Mouse (Mus musculus): ENCODE results near the gene Kansl2.
"Not testable (repeated sequence)": the region's sequence is repeated elsewhere in the genome, so short reads cannot be mapped to it uniquely, and the experiment has no call there.

Kansl2 gene

DNA sequence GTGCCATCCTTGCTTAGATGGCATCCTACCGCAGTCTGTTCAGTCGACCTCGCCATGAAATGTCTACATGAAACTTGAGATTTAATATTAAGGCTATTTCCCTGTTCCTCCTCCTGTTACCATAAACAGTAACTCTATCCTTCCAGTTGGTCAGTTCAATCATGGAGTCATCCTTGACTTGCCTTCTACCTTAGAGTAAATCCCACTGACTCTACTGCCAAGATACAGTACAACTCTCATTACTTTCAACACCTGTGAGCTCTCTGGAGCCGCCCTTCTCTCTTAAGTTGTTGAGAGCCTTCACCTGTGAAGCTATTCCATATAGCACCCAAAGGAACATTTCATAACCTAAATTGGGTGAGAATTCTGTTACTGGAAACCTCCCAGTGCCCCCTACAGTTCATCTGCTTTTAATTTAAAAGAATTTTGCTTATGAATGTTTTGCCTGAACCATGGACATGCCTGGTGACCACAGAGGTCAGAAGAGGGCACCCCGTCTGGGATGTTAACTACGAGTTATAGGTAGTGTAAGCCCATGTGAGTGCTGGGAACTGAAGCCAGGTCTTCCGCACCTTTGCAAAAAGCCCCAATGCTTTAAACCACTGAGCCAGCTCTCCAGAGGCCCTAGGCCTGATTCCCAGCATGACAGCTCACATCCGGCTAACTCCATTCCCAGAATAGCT is 2.9 kb upstream of the Kansl2 start:
- DNase-seq (ENCODE audit: low read depth, low spot score), result no peak

DNA sequence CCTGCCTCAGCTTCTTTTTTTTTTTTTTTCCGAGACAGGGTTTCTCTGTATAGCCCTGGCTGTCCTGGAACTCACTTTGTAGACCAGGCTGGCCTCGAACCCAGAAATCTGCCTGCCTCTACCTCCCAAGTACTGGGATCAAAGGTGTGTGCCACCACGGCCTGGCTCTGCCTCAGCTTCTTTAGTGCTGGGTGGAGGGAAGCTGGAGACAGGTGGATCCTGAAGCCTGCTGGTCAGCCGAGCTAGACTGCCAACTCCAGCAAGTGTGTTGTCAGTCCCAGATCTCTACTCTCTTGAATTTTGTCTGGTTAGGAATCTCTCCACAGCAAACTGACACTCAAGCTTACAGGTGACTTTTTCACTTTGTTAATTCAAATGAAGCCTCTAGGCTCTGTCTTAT is 1.9 kb upstream of the Kansl2 start:
- no peak for DNase-seq (ENCODE audit: low read depth, low spot score)

DNA sequence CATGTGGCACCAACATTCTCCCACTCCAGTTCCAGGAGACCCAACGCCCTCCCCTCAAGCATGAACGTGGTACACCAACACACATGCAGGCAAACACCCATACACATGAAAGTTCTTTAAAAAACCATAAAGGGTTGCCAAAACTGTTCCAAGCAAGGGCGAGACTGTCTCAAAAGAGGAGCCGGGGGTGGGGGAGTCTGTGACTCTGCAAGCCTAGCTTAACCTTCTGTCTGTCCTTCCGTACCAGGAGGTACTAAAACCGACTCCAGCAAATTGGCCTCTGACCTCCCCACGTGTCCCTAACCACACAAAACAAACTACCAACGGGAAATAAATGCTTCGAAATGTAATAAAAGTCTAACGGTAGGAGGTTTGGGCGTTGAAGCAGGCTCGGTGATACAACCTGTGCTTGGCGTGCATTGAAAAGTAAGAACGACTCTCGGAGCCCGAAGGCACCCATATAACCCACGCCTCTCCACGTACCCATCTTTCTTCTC is 981 bp downstream of the Kansl2 start:
- DNase-seq (ENCODE audit: low read depth, low spot score), result no peak

GRCm38 (mm10) chr15:98532281-98532680 is 1.8 kb downstream of the Kansl2 start:
- DNase-seq (ENCODE audit: low read depth, low spot score), result no peak

DNA sequence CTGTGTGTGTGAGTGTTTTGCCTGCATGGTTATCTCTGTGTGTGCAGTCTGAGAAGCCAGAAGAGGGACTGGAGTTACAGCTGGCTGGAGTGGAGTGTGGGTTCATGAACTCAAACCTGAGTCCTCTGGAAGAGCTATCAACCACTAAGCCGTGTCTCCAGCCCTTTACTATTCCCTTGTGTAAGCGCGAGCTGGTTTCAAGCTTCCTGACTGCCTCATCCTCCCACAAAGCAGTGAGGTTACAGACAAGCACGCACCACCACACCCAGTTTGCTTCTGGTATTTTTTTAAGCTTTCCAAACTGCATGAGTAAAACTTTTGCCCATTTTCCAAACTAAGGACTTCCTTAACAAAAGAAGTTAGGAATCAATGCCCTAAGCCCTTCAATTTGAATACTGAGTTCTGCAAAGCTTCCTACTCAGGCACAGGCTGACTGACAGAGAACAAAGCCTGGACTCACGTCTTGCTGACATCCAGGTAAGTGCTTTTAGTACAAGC is 5.9 kb downstream of the Kansl2 start:
- DNase-seq (ENCODE audit: low read depth, low spot score), result no peak

DNA sequence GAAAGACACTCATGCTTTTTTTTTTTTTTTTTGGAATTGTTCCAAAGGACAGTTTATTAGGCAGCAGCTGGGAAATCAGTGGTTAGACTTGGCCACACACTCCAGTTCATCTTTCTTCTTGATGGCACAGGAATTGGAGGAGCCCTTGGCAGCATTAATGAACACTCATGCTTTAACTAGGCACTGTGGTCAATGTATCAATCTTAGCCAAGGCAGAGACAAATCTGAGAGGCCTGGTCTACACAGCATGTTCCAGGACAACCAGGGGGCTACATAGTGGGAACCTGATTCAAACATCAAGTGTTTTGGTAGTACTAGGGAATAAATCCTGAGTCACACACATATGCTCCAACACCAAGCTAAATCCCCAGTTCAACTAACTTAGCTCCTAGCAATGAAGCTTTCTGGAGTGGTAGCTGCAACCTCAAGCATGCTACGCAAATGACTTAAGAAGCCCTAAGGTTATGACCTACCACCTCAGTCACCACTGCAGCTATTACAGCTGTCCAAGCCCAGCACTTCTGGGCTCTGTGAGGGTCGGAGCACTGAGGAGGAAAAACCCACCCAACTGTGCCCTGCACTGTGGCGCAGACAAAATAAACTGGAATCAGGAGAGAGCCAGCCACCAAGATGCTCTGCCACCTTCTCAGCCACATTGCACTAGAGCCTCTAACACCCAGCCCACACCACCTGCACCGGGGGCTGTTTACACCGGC is 6.8 kb downstream of the Kansl2 start:
- no peak for DNase-seq (ENCODE audit: low read depth, low spot score)

DNA sequence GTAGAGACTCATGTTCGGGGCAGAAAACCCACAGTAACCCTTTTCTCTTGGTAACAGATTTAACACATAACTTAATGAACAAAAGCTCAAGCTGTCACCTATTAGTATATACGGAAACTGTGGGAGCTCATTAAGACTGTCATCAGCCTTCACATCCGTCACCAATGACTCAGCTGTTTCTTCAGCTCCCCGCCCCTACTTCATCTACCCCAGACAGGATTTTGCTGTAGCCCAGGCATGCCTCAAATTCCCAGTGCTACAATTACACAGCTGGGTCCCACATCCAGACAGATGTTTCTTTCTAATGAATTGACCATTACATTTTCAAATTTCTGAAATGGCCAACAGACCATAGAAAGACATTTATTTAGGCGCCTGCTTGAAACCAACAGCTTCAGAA is 8.0 kb downstream of the Kansl2 start:
- no peak for DNase-seq (ENCODE audit: low read depth, low spot score)

GRCm38 (mm10) chr15:98521245-98521644 is 12.8 kb downstream of the Kansl2 start:
- no peak for DNase-seq (ENCODE audit: low read depth, low spot score)

DNA sequence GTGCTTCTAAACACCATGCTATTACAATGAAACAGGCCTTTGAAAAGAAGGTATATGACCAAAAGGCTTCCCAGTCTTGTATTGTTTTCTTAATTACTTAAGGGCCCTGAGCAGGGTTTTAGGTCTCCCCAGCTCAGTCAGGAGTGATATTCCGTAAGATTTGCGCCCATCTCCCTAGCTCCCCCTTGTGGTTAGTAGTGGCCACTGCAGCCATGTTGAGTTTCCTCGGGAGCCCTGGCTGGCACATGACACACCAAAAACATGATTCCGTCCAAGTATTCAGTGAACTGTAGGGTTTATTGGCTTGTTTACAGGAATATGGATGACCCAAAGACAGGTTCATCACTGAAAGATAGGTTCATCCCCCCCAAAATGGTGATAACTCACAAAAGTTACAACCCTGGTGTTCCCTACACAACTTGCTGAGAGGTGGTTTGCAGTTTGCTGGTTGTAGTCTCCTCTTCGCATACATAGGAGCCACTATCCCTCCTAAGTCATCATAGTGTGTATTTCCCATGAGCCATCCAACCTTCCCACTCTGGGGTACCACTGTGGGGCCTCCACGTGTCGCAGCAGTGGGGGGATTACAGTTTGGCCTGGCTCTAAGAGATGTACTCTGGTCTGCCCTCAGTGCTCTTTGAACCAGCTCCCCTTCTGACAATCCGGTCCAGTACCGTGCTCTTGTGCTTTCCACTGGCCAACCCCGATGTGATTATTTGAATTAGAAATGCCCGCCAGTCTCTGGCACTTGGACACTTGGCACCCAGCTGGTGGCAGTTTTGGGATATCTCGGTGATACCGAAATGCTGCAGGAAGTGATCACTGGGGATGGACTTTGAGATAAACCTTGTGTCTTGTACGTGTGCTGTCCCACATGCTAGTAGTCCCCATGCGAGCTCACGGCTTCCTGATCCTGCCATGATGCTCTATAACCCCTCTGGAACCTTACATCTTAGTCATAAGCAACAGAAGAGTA is 16.4 kb downstream of the Kansl2 start:
- DNase-seq (ENCODE audit: low read depth, low spot score), result no peak

GRCm38 (mm10) chr15:98514845-98515244 is 19.2 kb downstream of the Kansl2 start:
- not testable (repeated sequence) for DNase-seq (ENCODE audit: low read depth, low spot score)

- DNase-seq (ENCODE audit: low read depth, low spot score), result no peak
Observed at GRCm38 (mm10) chr15:98514146-98514545, 19.9 kb downstream of the Kansl2 start.

DNA sequence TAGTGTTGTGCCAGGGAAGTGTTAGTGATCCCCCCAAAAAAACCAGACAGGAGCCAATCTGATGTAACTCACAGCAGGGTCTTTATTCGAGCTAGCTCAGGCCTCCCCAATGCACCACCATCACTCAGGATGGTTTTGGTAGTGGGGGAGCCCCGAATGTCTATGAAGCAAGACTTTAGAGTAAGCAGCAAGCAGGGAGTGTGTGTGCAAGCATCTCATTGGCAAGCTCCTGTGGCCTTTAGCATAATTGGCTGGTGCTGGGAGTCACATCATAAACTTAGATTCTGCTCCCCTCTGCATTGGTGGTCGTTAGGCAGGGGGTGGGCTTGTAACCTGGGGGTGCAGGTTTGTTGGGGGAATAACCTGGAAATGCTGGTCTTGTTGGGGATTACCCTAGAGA is 20.4 kb downstream of the Kansl2 start:
- not testable (repeated sequence) for DNase-seq (ENCODE audit: low read depth, low spot score)

DNA sequence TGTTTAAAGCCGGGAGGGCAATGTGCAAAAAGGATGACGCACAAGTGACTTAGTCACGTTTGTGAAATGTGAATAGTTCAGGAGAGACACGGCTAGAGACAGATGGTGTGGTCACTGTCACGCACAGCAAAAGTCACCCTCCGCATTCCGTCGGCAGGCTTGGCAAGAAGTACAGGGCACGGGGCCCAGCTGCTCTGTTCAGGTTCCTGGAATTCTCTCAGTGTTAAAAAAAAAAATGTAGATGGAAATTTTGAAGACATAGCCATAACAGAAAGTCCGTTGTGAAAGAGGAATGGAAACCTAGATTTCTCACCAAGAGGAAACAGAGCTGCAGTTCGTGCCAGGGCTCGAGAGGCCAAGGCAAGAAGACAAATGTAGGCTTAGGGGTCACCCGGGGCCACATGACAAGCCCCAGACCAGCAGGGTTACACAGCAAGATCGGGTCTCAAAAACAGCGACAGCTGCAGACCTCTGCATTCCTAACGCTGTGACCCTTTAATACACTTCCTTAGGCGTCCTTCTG is 21.2 kb downstream of the Kansl2 start:
- DNase-seq (ENCODE audit: low read depth, low spot score), result no peak

DNA sequence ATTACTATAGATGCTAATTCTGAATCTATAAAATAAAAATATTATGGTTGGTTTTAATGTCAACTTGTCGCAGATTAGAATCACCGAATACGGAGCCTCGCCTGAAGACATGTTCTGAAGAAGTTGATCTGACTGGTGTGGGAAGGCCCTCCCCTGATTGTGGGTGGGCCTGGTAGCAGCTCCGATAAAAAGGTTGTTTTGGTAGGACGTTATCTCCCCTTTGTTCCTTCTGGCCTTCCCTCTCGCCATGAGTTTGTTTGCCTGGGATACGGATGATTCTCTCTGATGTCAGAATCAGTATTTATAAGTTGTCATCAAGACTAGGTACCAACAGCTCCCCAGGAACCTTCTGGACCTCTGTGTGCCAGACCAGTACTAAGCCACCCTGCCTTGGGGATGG is 21.8 kb downstream of the Kansl2 start:
- no peak for DNase-seq (ENCODE audit: low read depth, low spot score)

DNA sequence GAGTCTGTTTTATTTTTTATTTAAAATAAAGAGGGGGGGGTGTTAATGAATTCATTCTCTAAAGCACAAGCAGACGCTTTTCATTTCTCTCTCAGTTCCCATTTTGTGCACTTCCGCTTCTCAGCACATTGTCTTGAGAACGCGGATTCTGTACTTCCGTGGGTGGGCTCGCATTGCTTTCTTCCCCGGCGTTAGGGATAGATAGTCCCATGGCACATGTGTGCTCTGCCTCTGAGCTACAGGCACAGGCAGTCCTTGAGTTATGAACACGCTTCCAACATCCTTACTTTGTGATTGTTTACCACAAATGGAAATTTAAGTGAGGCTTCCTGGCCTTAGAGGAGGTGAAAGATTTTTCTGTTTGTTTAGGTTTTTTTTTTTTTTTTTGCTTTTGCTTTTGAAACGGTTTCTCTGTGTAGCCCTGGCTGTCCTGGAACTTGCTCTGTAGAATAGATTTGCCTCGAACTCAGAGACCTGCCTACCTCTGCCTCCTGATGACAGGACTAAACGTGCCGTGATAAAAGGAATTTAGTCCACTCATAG is 22.6 kb downstream of the Kansl2 start:
- no peak for DNase-seq (ENCODE audit: low read depth, low spot score)

- no peak for DNase-seq (ENCODE audit: low read depth, low spot score)
Observed at GRCm38 (mm10) chr15:98510438-98511385, 23.4 kb downstream of the Kansl2 start.

DNA sequence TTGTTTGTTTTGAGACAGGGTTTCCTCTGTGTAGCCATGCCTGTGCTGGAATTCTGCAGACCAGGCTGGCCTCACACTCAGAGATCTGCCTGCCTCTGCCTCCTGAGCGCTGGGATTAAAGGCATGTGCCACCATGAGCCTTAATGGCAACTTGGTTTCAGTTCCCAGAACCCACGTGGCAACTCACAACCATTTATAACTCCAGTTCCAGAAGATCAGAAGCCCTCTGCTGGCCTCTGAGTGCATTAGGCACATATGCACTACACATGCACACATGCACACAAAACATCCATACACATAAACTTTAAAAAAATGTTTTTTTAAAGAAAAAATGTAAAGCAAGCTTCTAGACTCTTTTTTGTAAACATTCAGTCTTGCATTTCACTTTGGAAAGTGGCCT is 24.7 kb downstream of the Kansl2 start:
- DNase-seq (ENCODE audit: low read depth, low spot score), result no peak

GRCm38 (mm10) chr15:98507321-98507720 is 26.7 kb downstream of the Kansl2 start:
- DNase-seq (ENCODE audit: low read depth, low spot score), result no peak

DNA sequence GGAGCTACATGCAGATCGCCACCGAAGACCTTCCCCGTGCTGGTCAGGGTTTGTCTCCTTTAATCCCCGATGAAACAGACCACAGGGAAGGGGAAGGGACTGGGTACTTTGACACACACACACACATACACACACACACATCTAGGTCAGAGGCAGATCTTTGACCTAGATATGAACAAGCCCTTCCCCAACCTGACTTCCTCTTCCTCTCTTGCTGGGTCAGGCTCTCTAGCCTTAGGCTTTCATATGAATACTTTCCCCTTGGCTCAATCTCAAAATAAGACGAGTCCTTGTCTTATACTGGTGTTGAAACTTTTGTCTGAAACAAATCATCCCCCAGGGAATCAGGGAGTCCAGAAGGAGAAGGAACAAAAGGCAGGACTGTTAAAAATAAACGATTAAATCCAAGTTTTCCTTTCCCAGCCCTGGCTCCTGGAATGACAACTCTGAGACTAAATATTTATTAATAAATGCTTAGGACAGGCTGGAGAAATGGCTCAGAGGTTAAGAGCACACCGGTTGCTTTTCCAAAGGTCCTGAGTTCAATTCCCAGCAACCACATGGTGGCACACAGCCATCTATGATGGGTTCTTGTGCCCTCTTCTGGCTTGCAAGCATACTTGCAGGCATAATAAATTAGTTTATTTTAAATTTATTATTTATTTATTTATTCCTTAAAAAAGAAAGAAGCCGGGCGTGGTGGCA is 27.7 kb downstream of the Kansl2 start:
- no peak for DNase-seq (ENCODE audit: low read depth, low spot score)

- no peak for DNase-seq (ENCODE audit: low read depth, low spot score)
Observed at GRCm38 (mm10) chr15:98504514-98504913, 29.6 kb downstream of the Kansl2 start.

Measured in telencephalon, adult 2 months (tissue).